Mouse (Mus musculus) E14TG2a.4 (cell line): Measurements from ENCODE around the gene Tex22.

Experiments used
- CTCF ChIP-seq: conservative IDR thresholded peaks from 2 replicates; pipeline ENCODE4 v1.5.1; 2014; ENCODE audit warnings: low read length
- POU5F1 ChIP-seq: IDR thresholded peaks from 2 replicates; pipeline ENCODE4 v1.6.1; 2014; ENCODE audit warnings: low read length, borderline replicate concordance

DNA sequence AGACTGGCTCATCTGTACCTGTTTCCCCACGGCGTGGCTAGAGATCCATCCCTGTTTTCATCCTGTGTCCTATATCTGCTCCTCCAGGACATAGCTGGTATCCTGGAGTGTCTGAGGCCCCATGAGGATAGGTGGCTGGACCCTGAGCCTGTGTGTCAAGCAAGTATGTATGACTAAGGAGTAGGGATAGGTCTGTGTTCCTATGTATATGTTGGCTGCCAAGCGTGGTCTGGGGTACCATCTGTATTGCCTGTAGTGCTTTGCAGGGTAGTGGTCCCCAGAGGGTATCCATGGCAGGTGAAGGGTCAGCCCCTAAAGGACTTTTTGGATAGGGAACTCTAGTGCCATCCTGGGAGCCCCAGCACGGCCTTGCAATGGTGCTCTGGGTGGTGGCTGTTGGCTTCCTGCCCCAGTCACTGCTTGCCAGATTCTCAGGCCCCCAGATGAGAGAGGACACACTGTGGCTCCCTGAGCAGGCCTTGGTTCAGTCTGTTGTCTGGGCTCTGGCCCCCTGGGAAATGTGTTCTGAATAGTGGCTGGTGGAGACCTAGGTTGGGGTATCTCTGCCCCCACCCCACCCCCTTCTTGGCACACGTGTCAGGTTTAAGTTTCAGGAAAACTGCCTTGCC lies 26.3 kb downstream of the Tex22 start:
- TF ChIP-seq CTCF (no peak), POU5F1 (no peak)
